Mouse (Mus musculus): Measurements from ENCODE around the gene Pidd1.

Pidd1 gene

DNA sequence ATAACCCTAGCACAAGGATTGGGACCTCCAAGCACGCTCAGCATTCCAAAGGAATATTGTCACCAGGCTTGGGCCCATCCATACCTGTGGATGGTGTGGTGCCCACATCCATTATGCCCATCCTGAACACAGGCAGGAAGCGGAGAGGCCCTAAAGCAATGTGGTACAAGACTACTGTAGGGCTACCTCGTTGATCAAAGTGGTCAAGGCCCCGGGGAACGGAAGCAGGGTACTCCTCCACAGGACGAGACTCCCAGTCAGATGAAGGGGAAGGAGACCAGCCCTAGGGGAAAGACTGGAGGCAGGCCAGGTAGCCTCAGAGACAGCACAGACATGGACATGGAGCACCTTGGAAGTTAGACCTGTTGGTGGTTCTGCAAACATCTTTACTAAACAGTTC, 28.9 kb upstream of the Pidd1 start:
- DNase-seq (ENCODE audit: extremely low spot score, low spot score) = no peak

DNA sequence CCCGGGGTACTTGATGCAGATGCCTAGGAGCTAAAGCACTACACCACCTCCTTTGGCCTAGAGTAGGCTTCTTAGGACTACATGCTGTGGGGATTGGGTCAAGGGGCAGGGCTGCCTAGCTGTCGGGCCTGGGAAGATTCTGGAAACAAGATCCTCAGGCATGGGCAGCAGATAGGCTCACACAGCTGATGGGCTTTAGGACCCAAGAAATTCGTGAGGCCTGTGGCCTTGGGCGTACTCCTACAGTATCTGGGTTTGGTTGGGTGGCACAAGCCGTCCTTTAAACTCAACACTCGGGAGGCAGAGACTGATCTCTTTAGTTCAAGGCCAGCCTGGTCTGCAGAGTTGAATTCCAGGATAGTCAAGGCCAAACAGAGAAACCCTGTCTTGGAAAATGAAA, 28.4 kb upstream of the Pidd1 start:
- DNase-seq (ENCODE audit: extremely low spot score, low spot score) = no peak

DNA sequence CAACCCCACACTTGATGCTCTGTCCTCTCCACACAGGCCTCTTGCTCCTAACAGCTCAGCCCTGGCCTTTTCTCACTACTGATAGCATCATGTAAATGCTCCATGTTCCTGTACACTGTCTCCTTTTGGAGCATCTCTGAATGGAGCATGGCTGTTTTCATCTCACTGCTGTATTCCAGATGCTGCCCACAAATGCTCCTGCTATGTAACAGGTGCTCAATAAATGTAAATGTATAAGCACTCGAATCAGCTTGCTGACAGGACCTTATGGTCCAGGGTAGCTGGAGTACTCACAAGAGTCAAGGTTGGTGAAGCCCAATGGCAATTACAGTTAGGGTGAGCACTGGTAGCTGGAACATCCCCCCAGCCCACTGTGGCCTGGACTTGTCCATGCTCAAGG, 27.4 kb upstream of the Pidd1 start:
- DNase-seq (ENCODE audit: extremely low spot score, low spot score) = no peak

DNA sequence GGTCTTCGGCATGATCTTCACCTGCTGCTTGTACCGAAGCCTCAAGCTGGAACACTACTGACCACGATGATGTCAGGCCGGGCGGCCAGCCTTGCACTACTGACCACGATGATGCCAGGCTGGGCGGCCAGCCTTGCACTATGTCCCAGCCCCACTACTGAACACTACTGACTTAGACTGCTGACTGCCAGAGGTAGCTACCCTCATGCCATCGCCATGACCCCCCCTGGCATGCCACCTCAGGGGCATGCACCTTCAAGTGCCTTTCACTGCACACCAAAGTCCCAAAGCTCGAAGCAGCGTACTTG, 26.8 kb upstream of the Pidd1 start:
- DNase-seq (ENCODE audit: extremely low spot score, low spot score) = no peak

DNA sequence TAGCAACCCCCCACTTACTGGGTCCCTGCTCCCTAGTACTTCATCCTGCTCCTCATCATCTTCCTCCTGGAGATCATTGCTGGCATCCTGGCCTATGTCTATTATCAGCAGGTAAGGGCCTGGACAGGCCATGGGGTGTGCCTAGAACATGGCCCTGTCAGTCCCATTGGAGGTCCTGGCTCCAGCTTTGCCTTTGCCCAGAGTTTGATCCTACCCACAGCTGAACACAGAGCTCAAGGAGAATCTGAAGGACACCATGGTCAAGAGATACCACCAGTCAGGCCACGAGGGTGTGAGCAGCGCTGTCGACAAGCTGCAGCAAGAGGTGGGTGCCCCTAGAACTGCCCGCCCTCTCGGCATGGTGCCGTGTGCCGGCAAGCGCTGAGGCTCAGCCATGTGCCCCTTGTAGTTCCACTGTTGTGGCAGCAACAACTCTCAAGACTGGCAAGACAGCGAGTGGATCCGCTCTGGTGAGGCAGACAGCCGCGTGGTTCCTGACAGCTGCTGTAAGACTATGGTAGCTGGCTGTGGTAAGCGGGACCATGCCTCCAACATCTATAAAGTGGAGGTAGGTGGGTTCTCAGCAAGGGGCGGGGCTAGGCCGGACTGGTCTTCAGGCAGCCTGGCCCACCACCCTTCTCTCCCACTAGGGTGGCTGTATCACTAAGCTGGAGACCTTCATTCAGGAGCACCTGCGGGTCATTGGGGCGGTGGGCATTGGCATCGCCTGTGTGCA, 26.2 kb upstream of the Pidd1 start:
- DNase-seq (ENCODE audit: extremely low spot score, low spot score) = no peak

DNA sequence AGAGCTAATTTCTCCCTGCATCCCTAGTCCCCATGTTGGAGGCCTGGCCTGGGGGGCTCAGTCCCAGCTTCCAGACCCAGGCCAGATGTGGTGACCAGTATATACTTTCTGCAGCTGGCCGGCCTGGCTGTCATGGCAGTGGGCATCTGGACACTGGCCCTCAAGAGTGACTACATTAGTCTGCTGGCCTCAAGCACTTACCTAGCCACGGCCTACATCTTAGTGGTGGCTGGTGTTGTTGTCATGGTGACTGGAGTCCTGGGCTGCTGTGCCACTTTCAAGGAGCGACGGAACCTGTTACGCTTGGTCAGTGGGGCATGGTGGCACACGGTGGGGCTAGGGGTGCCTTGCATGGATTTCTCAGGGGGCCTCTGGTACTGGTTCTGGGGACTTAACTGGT, 25.5 kb upstream of the Pidd1 start:
- DNase-seq (ENCODE audit: extremely low spot score, low spot score) = no peak

DNA sequence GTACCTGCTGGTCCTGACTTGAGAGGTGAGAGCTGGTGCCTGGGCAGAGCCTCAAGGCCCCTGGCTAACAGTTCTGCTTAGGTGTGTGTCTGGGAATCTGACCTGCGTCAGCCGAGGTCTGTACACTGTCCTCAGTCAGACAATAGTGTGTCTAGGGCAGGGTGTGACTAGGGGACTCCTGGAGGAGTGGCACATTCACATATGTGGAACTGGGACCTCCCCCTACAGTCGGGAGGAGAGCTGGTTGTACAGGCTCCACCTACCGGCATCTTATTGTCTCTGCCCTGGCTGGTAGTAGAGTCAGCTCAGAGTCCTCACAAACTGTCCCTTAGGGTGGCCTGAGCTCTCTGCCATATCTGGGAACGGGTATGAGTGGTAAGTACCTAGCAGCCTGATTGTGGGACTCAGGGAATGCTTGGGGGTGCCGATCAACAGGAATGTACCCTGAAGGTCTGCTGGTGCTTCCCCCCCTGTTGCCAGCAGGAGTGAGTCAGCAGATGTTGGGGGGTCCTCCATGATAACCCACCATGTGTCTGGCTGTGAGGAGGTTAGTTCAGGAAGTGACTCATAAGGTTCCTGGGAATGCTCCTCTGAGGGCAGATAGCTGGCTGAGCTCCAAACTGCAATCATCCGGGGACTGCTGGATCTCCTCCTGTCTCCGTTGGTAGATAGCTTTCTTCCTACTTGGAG, 24.8 kb upstream of the Pidd1 start:
- peak; percentile 55 for DNase-seq (ENCODE audit: extremely low spot score, low spot score)

DNA sequence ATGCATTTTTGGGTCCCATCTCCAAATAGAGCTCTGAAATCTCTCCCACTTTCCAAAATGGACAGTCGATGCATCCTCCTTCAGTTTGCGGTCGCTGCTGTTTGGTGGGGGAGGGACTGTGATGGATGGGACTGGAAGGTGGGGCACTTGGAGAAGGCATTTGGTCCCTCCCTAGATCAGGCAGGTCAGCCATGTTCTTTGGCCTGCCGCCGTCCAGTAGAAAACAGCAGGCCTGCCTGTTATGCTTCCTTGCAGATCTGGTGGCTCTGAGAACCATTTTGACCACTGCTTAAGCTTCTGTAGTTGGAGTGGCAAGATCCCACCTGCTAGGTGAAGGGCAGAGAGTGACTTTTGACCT, 24.3 kb upstream of the Pidd1 start:
- DNase-seq (ENCODE audit: extremely low spot score, low spot score) = no peak

DNA sequence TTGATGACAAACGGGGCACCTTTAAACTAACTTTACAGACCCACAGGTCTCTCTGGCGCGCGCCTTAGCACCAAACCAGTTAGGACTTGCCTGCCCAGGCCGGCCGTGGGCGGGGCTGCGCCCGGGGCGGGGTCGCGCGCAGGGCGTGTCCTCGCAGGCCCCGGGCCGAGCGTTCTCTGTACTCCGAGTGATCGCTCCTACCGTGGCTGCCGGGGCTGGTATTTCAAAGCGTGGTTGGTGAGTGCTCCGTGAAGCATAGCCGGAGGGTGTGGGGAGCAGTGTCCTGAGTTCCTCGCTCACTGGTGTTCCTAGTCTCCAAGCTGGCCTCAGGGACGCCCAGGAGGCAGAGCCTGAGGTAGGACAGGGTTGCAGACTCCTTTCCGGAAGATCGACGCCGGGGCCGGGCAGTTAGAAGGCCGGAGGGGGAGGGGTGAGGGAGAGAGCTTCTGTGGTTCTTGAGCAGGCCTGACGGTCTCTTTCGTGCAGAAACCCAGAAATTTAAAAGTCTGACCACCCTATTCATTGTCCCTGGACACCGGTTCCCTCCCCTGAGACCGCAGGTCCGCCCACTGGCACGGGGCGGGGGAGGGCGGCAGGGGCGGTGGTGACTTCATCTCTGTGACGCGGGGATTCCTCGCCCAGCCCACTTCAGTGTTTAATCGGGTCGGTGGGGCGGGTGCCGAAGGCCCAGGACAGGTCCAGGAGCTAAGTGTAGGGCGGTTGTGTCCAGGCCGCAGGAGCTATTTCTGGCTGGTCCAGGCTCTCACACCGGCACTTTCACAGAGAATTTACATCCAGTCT, 23.6 kb upstream of the Pidd1 start, which contains the start of gene Cd151:
Gene Cd151, plus strand, starts transcription at position 163 of the 801 bp plus-strand sequence.
- DNase-seq (ENCODE audit: extremely low spot score, low spot score) = peak; percentile 91

DNA sequence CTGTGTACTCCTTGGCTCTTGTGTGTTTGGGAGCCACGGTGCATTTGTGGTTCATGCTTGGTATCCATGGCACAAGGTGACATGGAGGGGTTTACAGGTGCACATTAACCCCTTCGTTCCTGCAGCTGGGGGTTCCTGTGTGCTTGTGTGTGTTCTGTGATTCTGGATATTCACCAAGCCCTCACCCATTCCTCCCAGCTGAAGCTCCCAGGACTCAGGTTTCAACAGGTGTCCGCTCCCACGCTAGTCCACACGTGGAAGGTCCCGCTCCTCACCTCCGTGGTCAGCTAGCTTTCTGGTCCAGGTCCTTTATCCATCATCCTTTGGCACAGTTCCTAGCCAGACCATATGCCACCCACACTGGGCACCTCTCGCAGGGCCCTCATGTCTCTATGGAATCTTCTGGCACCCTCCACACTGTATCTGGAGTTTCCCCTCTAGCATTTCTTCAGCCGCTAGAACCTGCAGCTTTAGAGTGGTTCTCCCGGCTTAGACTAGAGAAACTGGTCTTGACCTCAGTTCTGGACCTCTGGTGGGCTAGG, 22.9 kb upstream of the Pidd1 start:
- no peak for DNase-seq (ENCODE audit: extremely low spot score, low spot score)

DNA sequence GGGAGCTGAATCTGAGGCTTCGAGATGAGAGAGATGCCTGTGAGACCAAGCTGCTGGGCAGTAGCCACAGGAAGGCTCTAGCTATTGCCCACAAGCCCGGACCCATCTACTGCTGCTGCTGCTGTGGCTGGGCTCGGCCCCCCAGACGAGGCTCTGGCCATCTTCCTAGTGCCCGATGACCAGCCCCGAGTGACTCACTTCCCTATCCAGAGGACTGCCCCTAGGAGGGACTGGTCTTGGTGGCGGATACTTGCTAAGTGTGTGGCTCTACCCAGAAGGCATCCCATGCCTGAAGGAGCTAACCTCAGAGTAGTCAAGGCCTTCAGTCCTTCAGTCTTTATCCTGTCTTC, 22.2 kb upstream of the Pidd1 start:
- DNase-seq (ENCODE audit: extremely low spot score, low spot score) = no peak

DNA sequence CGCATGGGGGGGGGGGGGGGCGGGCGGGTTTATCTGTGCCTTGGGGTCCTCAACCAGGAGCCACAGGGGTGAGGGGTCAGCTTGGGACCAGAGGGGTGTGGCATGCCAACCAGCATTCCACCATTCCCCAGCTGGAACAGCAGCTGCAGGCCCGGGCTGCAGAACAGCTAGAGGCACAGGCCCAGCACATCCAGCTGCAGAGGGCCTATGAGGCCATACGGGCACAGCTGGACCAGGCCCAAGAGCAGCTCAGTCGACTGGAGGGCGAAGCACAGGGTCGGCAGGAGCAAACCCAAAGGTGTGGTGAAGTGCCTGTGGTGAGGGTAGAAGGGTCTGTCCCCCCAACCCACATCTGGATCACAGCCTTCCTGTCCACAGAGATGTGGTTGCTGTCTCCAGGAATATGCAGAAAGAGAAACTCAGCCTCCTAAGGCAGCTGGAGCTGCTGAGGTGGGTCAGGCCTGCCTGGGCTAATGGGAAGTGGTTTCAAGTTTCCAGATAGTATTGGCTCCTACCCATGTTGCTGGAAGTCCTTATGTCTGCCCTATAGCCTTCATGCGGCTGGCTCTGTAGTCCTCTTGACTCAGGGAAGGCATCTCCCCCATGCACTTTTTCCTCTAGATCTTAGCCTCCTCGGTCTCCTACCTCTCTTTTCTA, 21.7 kb upstream of the Pidd1 start:
- no peak for DNase-seq (ENCODE audit: extremely low spot score, low spot score)

DNA sequence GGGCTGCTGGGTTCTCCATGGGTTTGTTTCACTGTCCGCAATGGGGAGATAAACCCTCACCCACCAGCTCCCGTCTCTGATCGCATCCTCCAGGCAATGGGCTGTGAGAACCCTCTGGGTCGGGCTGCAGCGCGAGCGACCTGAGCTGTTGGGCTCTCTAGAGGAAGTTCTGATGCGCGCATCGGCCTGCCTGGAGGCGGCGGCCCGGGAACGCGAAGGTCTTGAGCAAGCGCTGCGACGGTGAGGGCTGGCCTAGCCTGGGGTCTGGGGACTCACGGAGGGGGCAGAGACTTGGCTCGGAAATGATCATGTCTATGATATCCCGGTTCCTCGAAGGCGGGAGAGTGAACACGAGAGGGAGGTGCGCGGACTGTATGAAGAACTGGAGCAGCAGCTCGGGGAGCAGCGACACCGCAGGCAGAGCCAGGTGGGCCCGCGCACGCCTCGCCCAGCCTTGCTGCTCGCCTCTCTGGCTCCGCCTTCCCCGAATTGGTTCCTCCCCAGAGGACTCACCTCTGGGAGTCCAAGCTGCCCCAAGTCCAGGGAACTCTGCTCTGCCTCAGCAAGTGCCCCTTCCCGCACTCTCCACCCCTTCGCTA, 20.9 kb upstream of the Pidd1 start:
- DNase-seq (ENCODE audit: extremely low spot score, low spot score) = peak; percentile 27

DNA sequence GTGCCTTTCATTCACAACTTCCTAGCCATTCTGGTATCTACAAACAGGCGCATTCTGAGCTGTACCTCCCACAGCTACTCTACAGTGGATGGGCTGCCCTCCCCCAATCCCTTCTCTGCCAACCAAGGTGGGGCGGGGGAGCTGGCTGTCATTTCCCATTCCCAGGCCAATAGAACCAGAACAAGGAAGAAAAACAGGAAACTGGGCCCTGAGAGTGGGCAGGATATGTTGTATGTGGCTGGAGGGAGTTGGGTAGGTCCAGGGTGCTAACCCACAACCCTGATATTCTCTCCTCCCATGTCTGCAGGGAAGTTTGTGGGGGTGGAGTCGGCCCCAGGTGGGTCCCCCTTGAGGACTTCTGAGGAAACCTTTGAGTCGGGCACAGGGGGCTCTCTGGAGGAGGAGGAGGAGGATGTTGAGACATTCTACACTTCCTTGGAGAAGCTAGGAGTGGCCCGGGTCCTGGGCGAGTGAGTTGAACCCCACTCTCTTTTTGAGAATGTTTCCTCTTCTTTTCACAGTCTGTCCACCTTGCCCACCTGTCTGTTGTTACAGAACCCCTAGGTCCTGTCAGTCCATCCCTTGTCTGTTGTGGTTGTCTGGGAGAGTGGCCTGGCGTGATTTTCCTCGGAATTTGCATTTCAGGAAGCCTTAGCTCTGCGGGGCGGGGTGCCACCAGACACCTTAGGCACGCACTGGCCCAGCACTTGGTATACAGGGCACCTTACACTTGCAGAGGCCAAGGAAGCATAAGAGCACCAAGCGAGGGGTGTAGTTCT, 20.2 kb upstream of the Pidd1 start:
- no peak for DNase-seq (ENCODE audit: extremely low spot score, low spot score)

DNA sequence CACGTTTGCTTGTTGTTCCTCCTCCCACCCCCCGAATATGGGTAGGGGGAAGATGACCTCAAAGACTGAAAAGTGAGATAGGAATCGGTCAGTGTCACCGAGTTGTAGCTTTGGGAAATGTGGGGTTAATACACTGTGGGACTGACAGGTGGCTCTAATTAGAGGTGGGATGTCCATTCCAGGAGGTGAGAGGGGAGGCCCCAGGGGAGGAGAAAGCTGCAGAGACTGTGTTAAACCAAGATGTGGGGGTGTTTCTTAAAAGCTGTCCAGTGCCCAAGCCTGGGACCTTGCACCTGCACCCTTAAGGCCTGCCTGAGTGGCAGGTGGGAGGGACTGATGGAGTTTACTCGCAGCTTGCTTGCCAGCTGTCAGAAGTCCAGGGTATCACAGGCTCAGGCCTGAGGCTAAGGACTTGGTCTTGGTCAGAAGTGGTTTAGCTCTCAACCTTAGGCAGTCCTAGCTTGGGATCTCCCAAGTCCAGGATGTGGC, 18.6 kb upstream of the Pidd1 start:
- no peak for DNase-seq (ENCODE audit: extremely low spot score, low spot score)

DNA sequence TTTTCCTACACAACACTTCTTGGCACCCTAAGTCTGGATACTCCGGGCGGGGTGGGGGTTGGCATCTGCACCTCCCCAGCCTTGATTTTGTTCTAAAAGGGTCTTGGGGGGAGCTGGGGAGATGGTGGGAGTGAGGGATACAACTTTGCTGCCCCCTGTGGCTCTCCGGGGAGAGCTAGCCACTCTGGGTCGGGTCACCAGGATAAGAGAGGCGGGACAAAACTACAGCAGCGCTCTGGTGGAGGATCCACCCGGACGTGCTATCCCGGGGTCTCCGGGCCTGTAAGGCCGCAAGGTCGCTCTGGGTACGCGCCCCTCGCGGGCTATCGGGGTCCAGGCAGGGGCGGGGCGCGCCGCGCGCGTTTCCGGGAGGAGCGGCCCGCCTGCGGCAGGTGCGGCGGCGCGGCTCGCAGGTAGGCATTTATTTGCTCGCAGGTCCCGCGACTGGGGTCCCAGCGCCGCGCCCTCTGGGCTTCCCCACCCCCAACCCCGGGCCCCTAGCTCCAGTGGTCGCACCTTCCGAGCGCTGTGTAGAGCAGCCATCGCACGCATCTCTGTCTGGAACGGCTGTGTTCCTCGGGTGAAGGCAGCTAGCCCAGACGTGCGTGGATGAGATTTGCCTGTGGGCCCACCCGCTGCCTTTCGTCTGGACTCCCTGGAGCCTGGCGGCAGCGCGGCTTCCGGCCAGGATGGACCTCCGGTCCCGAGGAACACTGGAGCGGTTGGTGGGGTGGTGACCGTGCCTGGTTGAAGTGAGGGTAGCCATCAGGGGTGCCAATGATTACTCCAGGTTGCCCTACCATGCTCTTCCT, 17.9 kb upstream of the Pidd1 start:
- DNase-seq (ENCODE audit: extremely low spot score, low spot score) = no peak

DNA sequence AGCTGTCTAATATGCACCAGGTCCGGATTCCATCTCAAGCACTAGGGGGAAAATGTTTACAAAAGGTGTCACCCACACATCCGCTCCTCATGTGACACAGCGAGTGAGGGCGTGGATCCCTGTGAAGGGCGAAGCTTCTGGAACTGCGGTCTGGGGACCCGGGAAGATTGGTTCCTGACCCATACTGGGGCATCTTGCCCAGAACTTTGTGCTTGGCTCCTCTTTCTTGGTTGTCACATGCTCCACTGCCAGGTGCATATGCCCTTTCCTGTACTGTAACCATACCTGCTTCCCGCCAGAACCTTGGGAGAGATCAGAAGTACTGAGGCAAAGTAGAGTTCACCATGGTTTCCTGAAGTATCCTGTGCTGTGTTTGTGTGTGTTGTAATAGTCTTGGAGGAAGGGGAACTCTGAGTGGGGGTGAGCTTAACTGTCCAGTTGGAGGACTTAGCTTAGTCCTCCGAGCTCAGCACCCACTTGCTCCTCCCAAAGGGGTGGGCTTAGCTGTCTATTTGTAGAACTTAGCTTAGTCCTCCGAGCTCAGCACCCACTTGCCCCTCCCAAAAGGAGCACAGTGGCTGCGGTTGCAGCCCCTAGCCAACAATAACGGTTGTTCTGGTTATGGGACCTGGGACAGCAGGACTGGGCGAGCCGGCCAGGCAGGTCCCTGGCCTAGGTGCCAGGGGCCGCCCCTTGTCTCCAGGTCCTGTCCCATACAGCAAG, 16.7 kb upstream of the Pidd1 start, which contains the start of gene Cracr2b:
Gene Cracr2b, plus strand, starts transcription at position 704 of the 723 bp plus-strand sequence.
- DNase-seq (ENCODE audit: extremely low spot score, low spot score) = no peak

DNA sequence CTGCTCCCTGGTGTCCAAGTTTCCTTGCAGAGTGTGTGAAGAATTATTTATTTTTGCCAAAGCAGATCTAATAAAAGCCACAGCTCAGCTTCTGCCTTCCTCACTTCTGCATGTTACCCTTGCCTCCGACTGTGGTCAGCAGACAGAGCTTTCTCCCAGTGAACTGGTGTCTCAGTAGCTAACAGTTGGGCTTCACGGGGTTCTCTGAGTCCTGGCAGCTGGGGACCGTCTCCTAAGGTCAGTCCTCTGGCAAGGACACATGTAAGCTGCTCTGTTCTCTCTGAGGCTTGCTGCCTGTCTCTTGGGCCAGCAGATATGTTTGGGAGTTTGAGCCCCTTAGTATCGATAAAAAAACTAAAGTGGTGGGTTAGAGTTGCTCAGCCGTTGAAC, 16.2 kb upstream of the Pidd1 start:
- no peak for DNase-seq (ENCODE audit: extremely low spot score, low spot score)

DNA sequence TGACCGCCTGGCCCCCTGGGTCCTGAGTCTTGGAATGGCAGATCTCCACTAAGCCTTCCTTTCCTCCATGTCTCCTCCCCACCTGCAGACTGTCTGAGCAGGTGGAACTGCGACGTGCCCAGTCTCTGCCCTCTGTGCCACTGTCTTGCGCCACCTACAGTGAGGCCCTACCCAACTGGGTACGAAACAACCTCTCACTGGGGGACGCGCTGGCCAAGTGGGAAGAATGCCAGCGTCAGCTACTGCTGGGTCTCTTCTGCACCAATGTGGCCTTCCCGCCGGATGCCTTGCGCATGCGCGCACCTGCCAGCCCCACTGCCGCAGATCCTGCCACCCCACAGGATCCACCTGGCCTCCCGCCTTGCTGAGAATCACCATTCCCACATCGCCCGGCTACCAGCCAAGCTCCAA, 15.5 kb upstream of the Pidd1 start:
- DNase-seq (ENCODE audit: extremely low spot score, low spot score) = no peak
